Mouse (Mus musculus): Measurements from ENCODE around the gene Rbpms2.

Rbpms2 gene

DNA sequence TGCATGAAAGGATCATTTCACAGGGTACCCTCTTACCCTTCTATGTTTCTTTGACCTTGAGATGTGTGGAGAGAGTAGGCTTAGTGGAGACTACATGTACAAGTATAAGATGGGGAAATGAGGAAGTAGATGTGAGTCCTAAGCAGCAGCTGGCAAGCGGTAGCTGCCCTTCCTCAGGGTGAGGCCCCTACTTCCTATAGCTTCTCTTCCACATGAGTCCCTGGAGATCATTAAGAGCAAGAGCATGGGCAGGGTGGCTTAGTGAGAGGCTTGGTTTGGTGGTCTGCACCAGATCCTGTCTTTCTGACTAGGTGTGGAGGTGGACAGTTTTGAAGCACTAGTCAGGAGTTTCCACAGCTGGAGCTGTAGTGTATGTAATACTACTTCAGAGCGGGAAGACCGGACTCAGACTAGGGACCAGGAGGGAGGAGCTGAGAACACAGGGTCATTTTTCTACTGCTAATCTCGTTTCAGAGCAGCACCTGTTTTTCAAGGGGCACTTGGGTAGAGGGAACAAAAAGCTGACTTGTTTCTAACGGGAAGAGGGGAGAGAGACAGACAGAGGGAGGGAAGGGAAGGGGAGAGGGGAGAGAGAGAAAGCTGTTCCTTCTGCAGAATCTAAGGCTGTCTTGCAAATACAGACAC, 63.6 kb downstream of the Rbpms2 start:
- in situ Hi-C loops (cut with MboI), result no loop called here

- in situ Hi-C loops (cut with MboI), result no loop called here
These were observed 66.2 kb downstream of the Rbpms2 start for GRCm38 (mm10) chr9:65695646-65696045.

- in situ Hi-C loops (cut with MboI), result no loop called here
These were observed 66.9 kb downstream of the Rbpms2 start for GRCm38 (mm10) chr9:65696337-65696736.

GRCm38 (mm10) chr9:65697356-65697755, 67.9 kb downstream of the Rbpms2 start:
- in situ Hi-C loops (cut with MboI), result no loop called here

DNA sequence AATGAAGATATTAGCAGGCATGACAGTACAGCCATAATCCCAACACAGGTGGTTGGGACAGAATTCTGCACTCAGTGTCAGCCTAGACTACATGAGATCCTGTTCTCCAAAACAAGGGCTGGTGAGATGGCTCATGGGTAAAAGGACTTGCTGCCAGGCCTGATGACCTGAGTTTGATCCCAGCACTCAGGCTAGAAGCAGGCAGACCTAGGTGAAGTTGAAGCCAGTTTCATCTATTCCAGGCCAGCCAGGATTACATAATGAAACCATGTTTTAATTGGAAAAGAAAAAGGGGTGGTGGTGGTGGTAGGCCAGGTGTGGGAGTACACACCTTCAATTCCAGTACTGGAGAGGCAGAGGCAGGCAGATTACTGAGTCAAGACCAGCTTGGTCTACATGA, 68.5 kb downstream of the Rbpms2 start:
- in situ Hi-C loops (cut with MboI), result no loop called here

- in situ Hi-C loops (cut with MboI), result no loop called here
These were observed 71.1 kb downstream of the Rbpms2 start for GRCm38 (mm10) chr9:65700504-65700903.

- in situ Hi-C loops (cut with MboI), result no loop called here
These were observed 72.8 kb downstream of the Rbpms2 start for GRCm38 (mm10) chr9:65702286-65702685.

DNA sequence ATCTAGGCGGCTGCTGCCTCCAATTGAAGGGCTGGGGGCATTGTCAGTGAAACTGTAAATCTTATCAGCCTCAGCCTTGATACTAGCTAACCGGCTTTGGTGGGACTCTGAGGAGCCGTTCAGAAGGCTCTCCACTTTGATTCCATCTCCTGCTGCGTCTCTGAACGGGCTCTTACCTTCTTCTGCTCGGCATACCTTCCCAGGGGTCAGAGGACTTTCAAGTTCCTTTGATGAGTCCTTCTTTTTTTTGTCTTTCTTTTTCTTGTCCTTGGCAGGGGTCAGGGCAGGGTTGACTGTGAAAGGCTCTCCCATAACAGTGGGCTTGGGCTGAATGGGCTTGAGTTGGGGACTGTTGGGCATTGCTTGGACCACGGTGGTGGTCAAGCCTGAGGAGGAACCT, 73.8 kb downstream of the Rbpms2 start:
- in situ Hi-C loops (cut with MboI), result no loop called here

DNA sequence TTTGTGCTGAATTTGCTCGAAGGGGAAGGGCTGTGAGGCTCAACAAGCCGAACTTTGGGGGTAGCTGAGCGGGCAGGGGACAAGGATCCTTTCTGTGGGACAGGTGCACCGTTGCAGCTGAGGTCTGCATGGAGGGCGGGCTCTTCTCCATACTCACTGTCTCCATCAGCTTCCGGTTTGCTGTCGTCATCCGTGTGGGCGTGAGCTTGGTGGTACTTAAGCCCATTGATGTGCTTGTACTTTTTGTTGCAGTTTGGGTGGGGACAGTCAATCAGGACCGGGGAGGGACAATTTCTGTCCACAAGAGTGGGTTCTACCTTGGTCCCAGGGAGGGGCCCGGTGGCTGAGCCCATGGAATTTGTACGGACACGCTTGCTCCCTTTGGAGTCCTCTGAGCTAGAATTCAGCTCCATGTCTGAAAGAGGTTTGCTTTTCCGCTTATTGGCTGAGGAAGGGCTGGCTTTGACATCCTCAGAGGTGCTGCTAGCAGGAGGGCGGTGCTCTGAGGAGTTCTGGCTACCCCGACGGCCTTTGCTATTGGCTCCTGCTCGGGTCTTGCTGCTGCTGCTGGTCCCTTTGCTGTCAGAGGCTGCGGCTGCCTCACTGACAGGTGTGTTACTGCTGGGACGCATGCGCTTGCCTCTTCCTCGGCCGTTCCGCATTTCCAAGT, 74.6 kb downstream of the Rbpms2 start:
- in situ Hi-C loops (cut with MboI), result no loop called here

All from mature B cell (primary cell).